Mouse (Mus musculus) yolk sac, embryonic 10.5 days (tissue): Measurements from ENCODE around the gene Prkag2.

Experiments
- DNase-seq: peaks from one replicate; pipeline ENCODE4 v3.0.0-alpha.2; 2017; ENCODE audit warnings: low spot score

Prkag2 gene

GRCm38 (mm10) chr5:24968792-24969191, 131.7 kb downstream of the Prkag2 start:
- DNase-seq, result peak; percentile 62

- DNase-seq, result peak; percentile 59
These were observed 132.4 kb downstream of the Prkag2 start for GRCm38 (mm10) chr5:24967898-24968535.

GRCm38 (mm10) chr5:24963776-24964175, 136.7 kb downstream of the Prkag2 start:
- DNase-seq, result no peak

DNA sequence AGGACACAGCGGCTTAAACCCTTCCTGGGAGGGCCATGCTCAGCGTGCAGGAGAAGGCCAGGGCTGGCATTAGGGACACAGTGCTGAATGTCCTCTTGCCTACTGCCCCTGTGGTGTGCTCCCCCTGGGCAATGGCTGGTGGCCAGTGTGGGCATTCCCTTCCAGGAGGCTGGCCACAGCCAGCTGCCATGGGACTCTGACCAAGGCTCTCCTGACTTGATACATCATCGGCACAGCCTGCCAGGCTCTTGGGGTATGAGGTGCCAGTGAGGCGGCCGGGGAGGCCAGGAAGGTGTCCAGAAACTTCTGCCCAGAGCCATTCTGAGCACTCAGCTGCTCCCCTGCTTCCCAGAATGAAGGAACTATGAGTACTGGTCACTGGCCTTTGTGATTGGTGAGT, 139.7 kb downstream of the Prkag2 start:
- DNase-seq, result no peak

DNA sequence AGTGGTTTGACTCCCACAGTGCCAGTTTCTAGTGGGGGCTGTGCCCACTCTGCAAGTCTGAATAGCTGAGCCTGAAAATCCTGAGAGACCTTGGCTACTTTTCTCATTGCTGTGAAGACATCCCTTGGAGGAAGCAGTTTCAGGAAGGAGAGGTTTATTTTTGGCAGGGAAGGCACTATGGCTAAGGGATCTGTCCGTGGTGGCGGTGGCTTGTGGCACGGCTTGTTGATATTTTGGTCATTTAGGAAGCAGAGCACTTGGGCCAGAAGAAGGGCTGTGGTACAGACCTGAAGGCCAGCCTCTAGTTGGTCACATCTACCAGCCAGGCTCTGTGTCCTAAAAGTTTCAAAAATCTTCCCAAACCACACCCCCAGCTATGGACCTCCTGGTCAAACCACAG, 140.7 kb downstream of the Prkag2 start:
- no peak for DNase-seq

GRCm38 (mm10) chr5:24958596-24958995, 141.8 kb downstream of the Prkag2 start:
- DNase-seq, result no peak

DNA sequence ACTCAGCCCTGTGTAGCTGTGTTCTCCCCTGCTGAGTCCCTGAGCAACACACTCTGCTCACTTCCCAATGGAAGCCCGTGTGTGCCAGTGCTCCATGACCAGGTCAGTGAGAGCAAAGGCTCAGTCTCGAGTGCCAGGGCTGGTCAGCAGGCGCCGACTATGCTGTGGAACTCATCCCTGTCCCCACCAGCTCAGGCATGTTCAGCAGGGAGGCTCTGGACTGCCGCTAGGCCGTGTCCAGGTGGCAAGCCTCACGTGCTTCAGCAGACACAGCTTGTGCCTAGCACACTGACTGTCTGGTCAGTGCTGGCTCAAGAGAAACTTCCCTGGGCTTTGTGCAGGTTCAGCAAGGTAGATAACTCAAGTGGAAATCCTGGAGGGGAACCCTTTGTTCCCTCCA, 143.6 kb downstream of the Prkag2 start:
- no peak for DNase-seq

DNA sequence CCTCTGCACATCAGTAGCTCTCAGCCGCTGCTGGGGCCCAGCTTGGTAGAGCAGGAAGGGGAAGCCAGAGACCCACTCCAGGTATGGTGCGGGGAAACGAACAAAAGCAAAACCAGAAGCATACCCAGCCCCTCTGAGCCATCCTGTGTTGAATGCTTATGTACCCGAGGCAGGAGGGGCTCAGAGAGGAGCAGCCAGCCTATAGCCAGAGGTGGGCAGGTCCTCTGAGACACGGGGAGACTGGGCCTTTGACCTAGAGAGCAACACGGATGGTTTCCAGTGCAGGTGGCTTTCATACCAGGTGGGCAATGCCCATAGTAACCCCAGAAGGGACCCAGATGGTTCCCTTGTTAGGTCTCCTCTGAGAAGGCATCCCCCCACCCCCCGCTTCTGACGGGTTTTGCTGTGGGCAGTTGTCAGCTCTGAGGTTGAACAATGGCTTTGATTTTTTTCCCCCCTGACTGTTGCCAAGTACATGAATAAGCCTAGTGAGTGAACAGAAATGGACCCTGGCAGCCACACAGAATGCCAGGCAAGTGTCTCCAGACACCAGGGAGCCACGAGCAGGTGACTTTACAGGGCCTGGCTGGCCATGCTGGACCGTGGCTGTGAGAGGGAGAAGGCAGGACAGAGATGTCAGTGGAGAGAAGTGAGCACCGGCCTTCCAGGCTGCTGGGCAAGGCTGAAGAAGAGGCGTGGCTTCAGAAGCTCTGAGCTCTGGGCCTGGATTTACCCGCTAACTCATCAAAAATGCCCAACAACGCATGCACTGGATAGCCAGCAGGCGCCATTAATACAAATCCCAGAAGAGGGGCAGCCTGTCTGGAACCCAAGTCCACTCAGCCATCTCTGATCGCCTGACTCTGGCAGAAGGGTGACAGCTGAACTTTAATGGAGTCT, 147.3 kb downstream of the Prkag2 start:
- no peak for DNase-seq

- no peak for DNase-seq
These were observed 148.2 kb downstream of the Prkag2 start for GRCm38 (mm10) chr5:24952212-24952611.

- no peak for DNase-seq
These were observed 149.4 kb downstream of the Prkag2 start for GRCm38 (mm10) chr5:24950891-24951574.

GRCm38 (mm10) chr5:24950039-24950438, 150.4 kb downstream of the Prkag2 start:
- DNase-seq, result no peak

DNA sequence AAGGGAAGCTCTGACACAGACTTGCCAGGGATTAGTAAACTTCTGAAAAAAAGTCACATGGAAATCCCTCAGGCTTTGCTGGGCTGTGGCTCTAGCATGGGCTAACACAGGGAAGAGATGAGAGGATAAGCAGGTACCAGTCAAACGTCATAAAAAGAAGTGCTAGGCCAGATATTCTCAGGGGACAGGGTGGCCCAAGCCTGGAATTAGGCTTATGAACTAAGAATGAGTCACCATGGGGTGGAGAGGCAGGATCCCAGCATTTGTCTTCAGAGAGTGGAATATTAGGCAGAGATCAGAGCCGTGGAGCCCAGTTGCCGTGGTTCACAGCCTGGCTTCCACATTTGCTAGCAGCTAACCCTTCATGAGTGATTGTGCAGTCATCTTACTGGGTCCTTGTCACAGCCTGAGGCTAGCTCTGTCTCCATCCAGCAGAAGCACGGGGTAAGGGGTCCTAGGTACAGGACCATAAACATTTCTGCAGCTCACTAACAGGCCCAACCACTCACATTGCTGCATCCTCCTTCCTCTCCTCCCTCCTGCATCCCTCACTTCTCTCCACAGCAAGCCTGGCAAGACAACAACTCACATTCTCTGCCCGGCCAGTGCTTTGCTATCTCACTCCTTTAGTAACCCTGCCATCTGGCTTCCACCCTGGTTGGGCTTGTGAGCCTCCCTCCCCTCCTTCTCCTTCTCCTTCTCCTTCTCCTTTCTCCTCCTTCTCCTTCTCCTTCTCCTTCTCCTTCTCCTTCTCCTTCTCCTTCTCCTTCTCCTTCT, 162.2 kb downstream of the Prkag2 start:
- no peak for DNase-seq

GRCm38 (mm10) chr5:24936451-24936850, 164.0 kb downstream of the Prkag2 start:
- no peak for DNase-seq

- no peak for DNase-seq
These were observed 165.0 kb downstream of the Prkag2 start for GRCm38 (mm10) chr5:24935446-24935845.

DNA sequence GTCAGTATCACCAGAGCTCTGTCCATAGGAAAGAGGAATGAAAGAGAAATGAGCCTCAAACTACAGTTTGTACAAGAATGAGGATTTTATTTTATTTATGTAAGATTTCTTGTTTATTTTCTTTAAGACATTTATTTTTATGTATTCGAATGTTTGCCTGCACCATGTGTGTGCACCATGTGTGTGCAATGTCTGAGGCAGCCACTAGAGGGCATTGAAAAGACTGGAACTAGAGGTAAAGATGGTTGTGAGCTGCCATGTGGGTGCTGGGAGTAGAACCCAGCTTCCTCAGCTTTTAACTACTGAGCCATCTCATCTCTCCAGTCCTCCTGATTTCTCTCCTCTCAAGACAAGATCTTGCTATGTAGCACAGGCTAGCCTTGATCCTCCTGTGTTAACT, 166.7 kb downstream of the Prkag2 start:
- DNase-seq, result no peak

GRCm38 (mm10) chr5:24931578-24932185, 168.8 kb downstream of the Prkag2 start:
- no peak for DNase-seq

DNA sequence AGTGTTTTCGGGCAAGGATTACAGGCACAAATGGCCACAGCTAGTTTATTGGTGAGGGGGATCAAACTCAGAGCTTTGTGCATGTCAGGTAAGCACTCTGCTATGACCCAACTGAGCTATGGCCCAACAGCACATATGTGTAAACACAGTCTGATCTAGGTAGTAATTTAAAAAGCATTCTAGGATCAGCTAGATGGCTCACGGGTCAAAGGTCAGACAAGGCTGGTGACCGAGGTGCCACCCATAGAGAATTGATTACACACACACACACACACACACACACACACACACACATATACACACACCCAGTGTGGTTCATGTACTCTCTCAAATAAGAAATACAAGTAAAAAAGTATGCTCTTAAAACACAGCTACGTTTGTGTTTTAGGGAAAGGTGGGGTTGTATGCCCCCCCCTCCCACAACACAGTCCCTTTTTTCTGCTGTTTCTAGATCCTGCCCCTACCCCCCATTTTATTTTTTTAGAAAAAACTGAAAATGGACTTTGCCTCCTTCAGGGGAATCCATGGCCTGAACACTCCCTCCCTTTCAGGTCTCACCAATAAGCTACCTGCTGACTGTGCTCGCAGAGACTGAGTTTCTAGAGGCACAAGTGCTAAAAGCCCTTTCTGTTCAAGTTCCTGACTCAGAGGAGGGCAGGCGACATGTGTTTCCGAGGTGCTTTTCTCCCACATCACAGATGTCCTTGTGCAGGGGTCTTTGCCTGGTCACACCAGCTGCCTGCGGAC, 169.4 kb downstream of the Prkag2 start:
- DNase-seq, result peak; percentile 45

- DNase-seq, result no peak
These were observed 171.6 kb downstream of the Prkag2 start for GRCm38 (mm10) chr5:24928816-24929215.

DNA sequence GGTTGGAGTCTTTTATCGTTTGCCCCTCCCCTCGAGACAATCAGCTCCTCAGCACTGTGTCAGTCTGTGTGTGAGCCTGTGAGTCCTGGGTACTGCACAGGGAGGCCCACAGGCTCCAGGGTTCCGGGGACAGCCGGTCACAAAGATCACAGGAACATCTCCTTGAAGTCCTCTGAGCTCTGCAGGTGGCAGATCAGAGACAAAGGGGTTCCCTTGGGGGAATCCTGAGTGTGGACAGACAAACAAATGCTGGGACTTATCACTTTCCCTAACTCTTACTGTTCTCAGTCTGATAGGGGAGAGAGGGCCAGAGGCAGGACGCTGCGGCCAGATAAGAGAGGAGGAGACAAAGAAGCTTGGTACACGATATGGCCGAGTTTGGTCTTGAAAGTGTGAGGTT, 172.7 kb downstream of the Prkag2 start:
- peak; percentile 51 for DNase-seq

- DNase-seq, result no peak
These were observed 181.3 kb downstream of the Prkag2 start for GRCm38 (mm10) chr5:24919155-24919554.

- DNase-seq, result no peak
These were observed 183.9 kb downstream of the Prkag2 start for GRCm38 (mm10) chr5:24916511-24916910.
